Mouse (Mus musculus) kidney, adult 10 weeks (tissue): ENCODE data around the gene Lenep. TPM values are rescaled to one million over a fixed set of nuclear protein-coding genes. Genes with fewer than 3 reads are reported as not detected.

ENCODE experiments used
- polyA plus RNA-seq: library from polyadenylated mRNA; stranded (reverse); fragments of 350-450 nt; fragmentation: Illumina TruSeq; extraction: RNeasy Lipid Tissue Mini Kit (QIAGEN cat#74804); gene quantifications from one replicate; pipeline ENCODE4 v1.2.3, GENCODE M21; 2014; ENCODE audit warnings: low read depth, low replicate concordance

The Lenep gene
- 1.6 TPM for polyA plus RNA-seq

GRCm38 (mm10) chr3:89402693-89403092, at the start of gene Lenep:
Gene Lenep, minus strand, starts transcription at chr3:89402793.

GRCm38 (mm10) chr3:89436176-89437113, 33.9 kb upstream of the Lenep start, which contains the start of gene Pbxip1:
Gene Pbxip1, plus strand, starts transcription at chr3:89436706.

GRCm38 (mm10) chr3:89430171-89431159, 27.9 kb upstream of the Lenep start, which contains the start of gene Pygo2:
Gene Pygo2, plus strand, starts transcription at chr3:89430214.

GRCm38 (mm10) chr3:89418170-89418860, 15.7 kb upstream of the Lenep start, which contains the start of the genes Cks1b and Shc1:
Gene Cks1b, minus strand, starts transcription at chr3:89418383.
Gene Shc1, plus strand, starts transcription at chr3:89418443.

GRCm38 (mm10) chr3:89411490-89412393, 9.1 kb upstream of the Lenep start, which contains the start of gene Flad1:
Gene Flad1, minus strand, starts transcription at chr3:89411870.

GRCm38 (mm10) chr3:89394006-89394893, 8.3 kb downstream of the Lenep start, which contains the start of gene Zbtb7b:
Gene Zbtb7b, minus strand, starts transcription at chr3:89394776.

GRCm38 (mm10) chr3:89365153-89365485, 37.5 kb downstream of the Lenep start, which contains the start of gene Dcst1:
Gene Dcst1, minus strand, starts transcription at chr3:89365253.

DNA sequence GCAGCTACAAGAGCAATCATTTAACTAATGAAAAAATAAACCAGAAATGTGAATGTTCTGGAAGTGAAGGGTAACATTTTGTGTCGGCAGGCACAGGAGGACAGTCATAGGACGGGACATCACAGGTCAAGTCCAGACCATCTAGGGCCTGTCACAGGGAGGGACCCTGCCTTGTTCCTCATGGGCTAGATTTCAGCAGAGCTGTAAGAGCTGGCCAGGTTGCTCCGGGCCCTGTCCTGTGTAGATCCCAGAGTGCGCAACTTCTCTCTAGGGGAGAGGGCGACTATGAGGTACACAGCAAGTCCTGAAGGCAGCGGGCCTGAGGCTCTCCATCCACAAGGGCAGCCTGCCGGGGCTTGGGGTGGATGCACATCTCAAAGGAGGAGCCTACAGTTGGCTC, 40.9 kb downstream of the Lenep start, which contains the start of gene Dcst2:
Gene Dcst2 (plus strand): TSS at position 301 of the 400 bp plus-strand sequence.

Other genes with a start within 250 kb of the Lenep start
- not detected for gene Hcn3, start 242.6 kb downstream of the Lenep start, polyA plus RNA-seq
- 6.5 TPM for gene Clk2, start 238.0 kb downstream of the Lenep start, polyA plus RNA-seq
- 7.7 TPM for gene Scamp3, start 225.3 kb downstream of the Lenep start, polyA plus RNA-seq
- gene Fam189b, start 219.7 kb downstream of the Lenep start, polyA plus RNA-seq, result not detected
- gene Gba, start 199.9 kb downstream of the Lenep start, polyA plus RNA-seq, result 10.7 TPM
- 0.73 TPM for gene Thbs3, start 187.6 kb downstream of the Lenep start, polyA plus RNA-seq
- gene Mtx1, start 175.7 kb downstream of the Lenep start, polyA plus RNA-seq, result 50.1 TPM
- 9.3 TPM for gene Muc1, start 173.7 kb downstream of the Lenep start, polyA plus RNA-seq
- gene Krtcap2, start 156.8 kb downstream of the Lenep start, polyA plus RNA-seq, result 27.7 TPM
- not detected for gene Trim46, start 156.5 kb downstream of the Lenep start, polyA plus RNA-seq
- not detected for gene Dpm3, start 143.4 kb downstream of the Lenep start, polyA plus RNA-seq
- gene Slc50a1, start 132.2 kb downstream of the Lenep start, polyA plus RNA-seq, result 10.2 TPM
- gene Efna1, start 121.7 kb downstream of the Lenep start, polyA plus RNA-seq, result 8.2 TPM
- not detected for gene Efna3, start 79.8 kb downstream of the Lenep start, polyA plus RNA-seq
- gene Efna4, start 64.8 kb downstream of the Lenep start, polyA plus RNA-seq, result not detected
- gene Adam15, start 52.8 kb downstream of the Lenep start, polyA plus RNA-seq, result 4.4 TPM
- not detected for gene Dcst2, start 40.8 kb downstream of the Lenep start, polyA plus RNA-seq
- gene Dcst1, start 37.5 kb downstream of the Lenep start, polyA plus RNA-seq, result not detected
- 2.8 TPM for gene Zbtb7b, start 8.0 kb downstream of the Lenep start, polyA plus RNA-seq
- gene Flad1, start 9.1 kb upstream of the Lenep start, polyA plus RNA-seq, result 1.8 TPM
- gene Cks1b, start 15.6 kb upstream of the Lenep start, polyA plus RNA-seq, result 1.6 TPM
- 16.6 TPM for gene Shc1, start 15.7 kb upstream of the Lenep start, polyA plus RNA-seq
- 5.3 TPM for gene Pygo2, start 27.4 kb upstream of the Lenep start, polyA plus RNA-seq
- gene Pbxip1, start 33.9 kb upstream of the Lenep start, polyA plus RNA-seq, result 12.9 TPM
- not detected for gene Pmvk, start 51.7 kb upstream of the Lenep start, polyA plus RNA-seq
- 1.3 TPM for gene Kcnn3, start 117.4 kb upstream of the Lenep start, polyA plus RNA-seq